Mouse (Mus musculus): Measurements from ENCODE around the gene Fcrlb. TPM values are rescaled to one million over a fixed set of nuclear protein-coding genes. Genes with fewer than 3 reads are reported as not detected.

The Fcrlb gene
- polyA plus RNA-seq, 1 experiment, result not detected

DNA sequence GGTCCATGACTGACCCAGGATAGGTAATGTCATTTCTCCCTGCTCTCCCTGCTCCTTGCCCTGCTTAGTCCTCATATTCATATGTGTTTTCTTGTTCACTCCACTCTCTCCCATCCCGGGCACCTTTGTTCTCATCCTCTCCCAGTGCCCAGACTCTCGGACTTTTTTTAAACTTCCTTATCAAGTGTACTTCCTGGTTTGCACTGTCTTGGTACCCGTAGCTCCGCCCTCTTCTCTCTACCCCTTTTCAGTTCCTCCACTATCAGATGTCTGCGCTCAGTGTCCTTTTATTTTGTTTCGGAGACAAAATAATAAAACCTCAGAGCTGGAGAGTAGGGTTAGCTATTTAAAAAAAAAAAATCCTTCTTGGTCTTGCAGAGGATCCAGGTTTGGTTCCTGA is 11.7 kb upstream of the Fcrlb start:
- Histone ChIP-seq H3K9ac (ENCODE audit: low read depth, poor library complexity, severe bottlenecking) (no peak overlapping the region), H3K27ac (ENCODE audit: insufficient read depth, low read length) (no peak overlapping the region), H3K4me3 (ENCODE audit: low read depth, low read length) (no peak overlapping the region), H3K27me3 (ENCODE audit: control insufficient read depth, insufficient read depth, low read length, poor library complexity, severe bottlenecking) (no peaks in the 10 kb centered on the region), H3K9me3 (replicated peaks; ENCODE audit: control insufficient read depth, insufficient read depth, low read length, poor library complexity, severe bottlenecking) (no peaks in the 10 kb centered on the region), H3K36me3 (ENCODE audit: control insufficient read depth, insufficient read depth, low read length, poor library complexity, severe bottlenecking) (no peaks in the 10 kb centered on the region), H3K4me1 (ENCODE audit: control insufficient read depth, insufficient read depth, low read length) (no peaks in the 10 kb centered on the region)
- TF ChIP-seq EP300 (IDR thresholded peaks at IDR 0.05; ENCODE audit: insufficient read depth, low read depth, low read length), result no peak
- no peak for TF ChIP-seq POLR2A (IDR thresholded peaks at IDR 0.05; ENCODE audit: insufficient read depth, low read length)
- TF ChIP-seq CTCF (IDR thresholded peaks at IDR 0.05; ENCODE audit: low read depth, low read length), result no peak

DNA sequence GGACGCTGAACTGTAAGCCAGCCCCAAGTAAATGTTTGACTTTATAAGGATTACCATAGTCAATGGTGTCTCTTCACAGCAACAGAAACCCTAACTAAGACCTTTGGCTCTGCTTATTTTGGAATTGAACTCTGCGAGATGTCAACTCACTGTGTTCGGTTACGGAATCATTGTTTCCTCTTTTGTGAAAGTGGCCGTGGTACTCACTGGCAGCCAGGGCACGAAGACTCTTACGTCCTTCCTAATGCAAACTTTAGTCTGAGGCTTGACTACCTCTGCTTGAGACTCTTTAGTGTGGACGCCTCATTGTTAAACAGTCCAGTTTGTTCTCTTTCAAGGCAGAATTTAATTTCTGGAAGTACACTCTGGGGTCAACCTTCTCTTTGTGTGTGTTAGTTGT is 6.6 kb upstream of the Fcrlb start:
- no peaks in the 10 kb centered on the region for H3K36me3 ChIP-seq (ENCODE audit: control insufficient read depth, insufficient read depth, low read length, poor library complexity, severe bottlenecking)

DNA sequence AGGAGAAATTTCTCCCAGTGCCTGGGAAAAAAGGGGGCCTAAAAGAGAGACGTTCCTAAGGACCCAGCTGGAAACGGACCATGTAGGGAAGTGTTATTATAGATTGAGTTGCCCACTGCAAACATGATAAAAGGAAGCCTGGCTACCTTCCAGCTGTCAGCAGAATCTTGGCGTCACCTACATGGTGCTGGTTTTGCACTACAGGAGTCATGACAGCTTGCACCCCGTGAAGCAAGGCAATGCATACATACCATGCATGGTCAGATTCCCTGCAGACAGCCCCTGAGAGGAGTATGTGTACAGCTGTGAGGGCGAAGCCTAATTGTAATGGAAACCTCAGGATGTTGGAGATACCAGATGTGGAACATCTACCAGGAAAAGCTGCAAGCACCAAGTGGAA is 2.9 kb upstream of the Fcrlb start:
- TF ChIP-seq POLR2A (IDR thresholded peaks at IDR 0.05; ENCODE audit: insufficient read depth, low read length), result no peak
- TF ChIP-seq EP300 (IDR thresholded peaks at IDR 0.05; ENCODE audit: insufficient read depth, low read depth, low read length), result no peak
- no peak for TF ChIP-seq CTCF (IDR thresholded peaks at IDR 0.05; ENCODE audit: low read depth, low read length)
- Histone ChIP-seq H3K4me1 (ENCODE audit: control insufficient read depth, insufficient read depth, low read length) (no peaks in the 10 kb centered on the region), H3K9ac (ENCODE audit: low read depth, poor library complexity, severe bottlenecking) (no peak overlapping the region)

More for the DNA sequence above, 6.6 kb upstream of the Fcrlb start:
- TF ChIP-seq POLR2A (IDR thresholded peaks at IDR 0.05; ENCODE audit: insufficient read depth, low read length) (no peak), EP300 (IDR thresholded peaks at IDR 0.05; ENCODE audit: insufficient read depth, low read depth, low read length) (no peak), CTCF (IDR thresholded peaks at IDR 0.05; ENCODE audit: low read depth, low read length) (no peak)
- no peak overlapping the region for H3K9ac ChIP-seq (ENCODE audit: low read depth, poor library complexity, severe bottlenecking)
- no peaks in the 10 kb centered on the region for H3K27me3 ChIP-seq (ENCODE audit: control insufficient read depth, insufficient read depth, low read length, poor library complexity, severe bottlenecking)
- no peaks in the 10 kb centered on the region for H3K9me3 ChIP-seq (replicated peaks; ENCODE audit: control insufficient read depth, insufficient read depth, low read length, poor library complexity, severe bottlenecking)
- H3K4me1 ChIP-seq (ENCODE audit: control insufficient read depth, insufficient read depth, low read length), result no peaks in the 10 kb centered on the region
- no peak overlapping the region for H3K27ac ChIP-seq (ENCODE audit: insufficient read depth, low read length)
- no peak overlapping the region for H3K4me3 ChIP-seq (ENCODE audit: low read depth, low read length)

DNA sequence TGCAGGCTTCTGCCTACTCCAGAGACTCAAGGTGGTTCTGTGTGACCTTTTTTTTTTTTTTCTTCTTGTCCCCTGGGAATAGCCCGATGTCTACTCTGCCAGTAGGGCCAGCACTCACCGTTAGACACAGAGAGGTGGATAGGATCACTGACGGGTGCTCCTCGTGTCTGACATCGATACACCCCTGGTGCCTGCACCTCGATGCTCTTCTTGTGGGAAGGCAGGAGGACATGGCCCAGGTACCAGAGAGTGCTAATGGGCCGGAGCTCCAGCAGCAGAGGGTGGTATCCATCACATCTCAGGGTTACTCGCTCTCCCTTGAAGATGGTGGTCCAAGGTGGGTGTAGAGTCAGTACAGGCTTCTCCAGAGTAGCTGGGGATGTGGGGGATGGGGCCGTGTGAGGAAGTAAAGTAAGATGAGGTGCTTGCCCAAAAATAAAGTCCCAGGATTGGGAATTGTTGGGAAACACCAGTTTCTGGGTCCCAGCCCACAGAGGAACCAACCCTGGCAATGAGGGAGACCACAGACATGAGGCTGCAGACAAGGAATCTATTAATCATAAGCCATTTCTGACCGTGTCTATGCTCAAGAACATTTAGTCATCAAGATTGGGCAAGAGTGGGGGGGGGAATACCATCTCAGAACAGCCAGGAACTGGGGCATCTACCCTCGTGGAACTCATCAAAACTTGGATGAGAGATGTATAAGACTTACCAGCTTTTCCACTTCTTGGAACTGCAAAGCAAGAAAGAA is 657 bp downstream of the Fcrlb start:
- Histone ChIP-seq H3K4me3 (ENCODE audit: low read depth, low read length) (no peak overlapping the region), H3K9ac (ENCODE audit: low read depth, poor library complexity, severe bottlenecking) (no peak overlapping the region), H3K27me3 (ENCODE audit: control insufficient read depth, insufficient read depth, low read length, poor library complexity, severe bottlenecking) (no peaks in the 10 kb centered on the region), H3K9me3 (replicated peaks; ENCODE audit: control insufficient read depth, insufficient read depth, low read length, poor library complexity, severe bottlenecking) (no peaks in the 10 kb centered on the region), H3K27ac (ENCODE audit: insufficient read depth, low read length) (no peak overlapping the region), H3K36me3 (ENCODE audit: control insufficient read depth, insufficient read depth, low read length, poor library complexity, severe bottlenecking) (no peaks in the 10 kb centered on the region), H3K4me1 (ENCODE audit: control insufficient read depth, insufficient read depth, low read length) (no peaks in the 10 kb centered on the region)
- TF ChIP-seq EP300 (IDR thresholded peaks at IDR 0.05; ENCODE audit: insufficient read depth, low read depth, low read length) (no peak), POLR2A (IDR thresholded peaks at IDR 0.05; ENCODE audit: insufficient read depth, low read length) (no peak), CTCF (IDR thresholded peaks at IDR 0.05; ENCODE audit: low read depth, low read length) (no peak)

More for the DNA sequence above, 2.9 kb upstream of the Fcrlb start:
- no peaks in the 10 kb centered on the region for H3K36me3 ChIP-seq (ENCODE audit: control insufficient read depth, insufficient read depth, low read length, poor library complexity, severe bottlenecking)
- no peaks in the 10 kb centered on the region for H3K9me3 ChIP-seq (replicated peaks; ENCODE audit: control insufficient read depth, insufficient read depth, low read length, poor library complexity, severe bottlenecking)
- H3K4me3 ChIP-seq (ENCODE audit: low read depth, low read length), result no peak overlapping the region
- H3K27ac ChIP-seq (ENCODE audit: insufficient read depth, low read length), result no peak overlapping the region
- no peaks in the 10 kb centered on the region for H3K27me3 ChIP-seq (ENCODE audit: control insufficient read depth, insufficient read depth, low read length, poor library complexity, severe bottlenecking)

DNA sequence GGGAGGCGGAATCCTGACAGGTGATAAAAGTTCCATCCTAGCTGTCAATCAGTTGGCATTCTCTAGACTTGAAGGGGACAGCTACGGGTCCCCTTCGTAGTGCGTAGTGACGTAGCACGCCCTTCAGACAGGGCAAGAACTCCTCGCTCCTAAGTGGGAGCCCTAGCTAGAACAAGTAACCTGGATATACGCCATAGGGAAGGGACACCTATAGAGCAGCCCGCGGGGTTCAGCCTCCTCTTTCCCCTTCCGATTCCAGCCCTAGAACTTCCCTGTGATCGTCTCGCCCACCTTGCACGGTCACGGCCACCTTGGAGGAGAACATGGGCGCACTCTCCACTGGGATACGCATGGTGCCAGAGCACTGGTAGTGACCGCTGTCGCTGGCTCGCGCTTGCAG is 4.4 kb downstream of the Fcrlb start:
- no peak for TF ChIP-seq CTCF (IDR thresholded peaks at IDR 0.05; ENCODE audit: low read depth, low read length)
- TF ChIP-seq POLR2A (IDR thresholded peaks at IDR 0.05; ENCODE audit: insufficient read depth, low read length), result no peak
- TF ChIP-seq EP300 (IDR thresholded peaks at IDR 0.05; ENCODE audit: insufficient read depth, low read depth, low read length), result no peak
- no peaks in the 10 kb centered on the region for H3K27me3 ChIP-seq (ENCODE audit: control insufficient read depth, insufficient read depth, low read length, poor library complexity, severe bottlenecking)
- no peaks in the 10 kb centered on the region for H3K36me3 ChIP-seq (ENCODE audit: control insufficient read depth, insufficient read depth, low read length, poor library complexity, severe bottlenecking)
- no peaks in the 10 kb centered on the region for H3K4me1 ChIP-seq (ENCODE audit: control insufficient read depth, insufficient read depth, low read length)
- no peaks in the 10 kb centered on the region for H3K9me3 ChIP-seq (replicated peaks; ENCODE audit: control insufficient read depth, insufficient read depth, low read length, poor library complexity, severe bottlenecking)
- H3K9ac ChIP-seq (ENCODE audit: low read depth, poor library complexity, severe bottlenecking), result no peak overlapping the region
- peak overlapping the region; percentile 48 for H3K4me3 ChIP-seq (ENCODE audit: low read depth, low read length)
- H3K27ac ChIP-seq (ENCODE audit: insufficient read depth, low read length), result no peak overlapping the region

DNA sequence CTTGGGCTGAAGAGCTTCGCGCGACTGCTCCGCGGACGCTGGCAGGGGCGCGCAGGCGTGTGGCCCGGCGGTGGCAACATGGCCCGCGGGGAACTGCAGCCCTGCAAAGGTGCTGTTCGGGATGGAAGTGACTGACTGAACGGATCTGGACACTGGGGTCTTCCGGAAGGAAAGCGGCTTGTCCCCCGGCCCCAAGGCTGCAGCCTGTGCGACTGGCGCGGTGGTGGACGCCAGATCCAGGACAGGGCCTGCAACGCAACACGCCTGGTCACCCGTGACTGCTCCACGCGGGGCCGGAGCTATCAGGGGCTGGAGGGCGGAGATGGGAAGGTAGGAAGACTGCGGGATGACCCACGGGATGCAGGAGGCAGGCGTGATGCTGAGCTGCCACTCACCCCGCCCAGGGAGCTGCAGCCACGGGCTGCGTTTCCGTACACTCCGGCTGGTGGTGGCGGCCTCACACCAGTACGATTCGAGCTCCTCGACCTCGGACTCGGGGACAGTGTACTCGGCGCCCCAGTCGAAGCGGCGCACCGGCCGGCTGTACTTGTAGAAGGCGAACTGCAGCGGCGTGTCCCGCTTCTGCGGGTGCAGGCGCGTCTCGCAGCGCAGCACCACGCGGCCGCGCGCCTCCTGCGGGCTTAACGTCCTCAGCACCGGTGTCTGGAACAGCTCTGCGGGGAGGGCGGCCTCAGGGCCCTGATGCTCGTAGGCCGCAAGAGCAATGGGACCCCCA is 5.1 kb downstream of the Fcrlb start:
- H3K27me3 ChIP-seq (ENCODE audit: control insufficient read depth, insufficient read depth, low read length, poor library complexity, severe bottlenecking), result no peaks in the 10 kb centered on the region
- H3K4me3 ChIP-seq (ENCODE audit: low read depth, low read length), result peak overlapping the region; percentile 48
- no peaks in the 10 kb centered on the region for H3K9me3 ChIP-seq (replicated peaks; ENCODE audit: control insufficient read depth, insufficient read depth, low read length, poor library complexity, severe bottlenecking)
- TF ChIP-seq EP300 (IDR thresholded peaks at IDR 0.05; ENCODE audit: insufficient read depth, low read depth, low read length) (no peak), POLR2A (IDR thresholded peaks at IDR 0.05; ENCODE audit: insufficient read depth, low read length) (no peak), CTCF (IDR thresholded peaks at IDR 0.05; ENCODE audit: low read depth, low read length) (no peak)
- H3K4me1 ChIP-seq (ENCODE audit: control insufficient read depth, insufficient read depth, low read length), result no peaks in the 10 kb centered on the region
- no peak overlapping the region for H3K27ac ChIP-seq (ENCODE audit: insufficient read depth, low read length)
- no peaks in the 10 kb centered on the region for H3K36me3 ChIP-seq (ENCODE audit: control insufficient read depth, insufficient read depth, low read length, poor library complexity, severe bottlenecking)
- H3K9ac ChIP-seq (ENCODE audit: low read depth, poor library complexity, severe bottlenecking), result 0 out of 2 replicates have a peak overlapping the region, but pooled peaks have one; percentile 1
